Mouse (Mus musculus): ENCODE measurements around the gene Hoxb1.

The Hoxb1 gene

GRCm38 (mm10) chr11:96365441-96366091 is at the start of gene Hoxb1:
TSS of gene Hoxb1 (plus strand) at chr11:96365752.
- no peak for DNase-seq

GRCm38 (mm10) chr11:96316696-96317607 is 48.6 kb upstream of the Hoxb1 start:
- DNase-seq = no peak

GRCm38 (mm10) chr11:96317608-96318367 is 47.8 kb upstream of the Hoxb1 start, which contains the start of gene Hoxb4:
TSS of gene Hoxb4 (plus strand) at chr11:96318267.
- DNase-seq = no peak

DNA sequence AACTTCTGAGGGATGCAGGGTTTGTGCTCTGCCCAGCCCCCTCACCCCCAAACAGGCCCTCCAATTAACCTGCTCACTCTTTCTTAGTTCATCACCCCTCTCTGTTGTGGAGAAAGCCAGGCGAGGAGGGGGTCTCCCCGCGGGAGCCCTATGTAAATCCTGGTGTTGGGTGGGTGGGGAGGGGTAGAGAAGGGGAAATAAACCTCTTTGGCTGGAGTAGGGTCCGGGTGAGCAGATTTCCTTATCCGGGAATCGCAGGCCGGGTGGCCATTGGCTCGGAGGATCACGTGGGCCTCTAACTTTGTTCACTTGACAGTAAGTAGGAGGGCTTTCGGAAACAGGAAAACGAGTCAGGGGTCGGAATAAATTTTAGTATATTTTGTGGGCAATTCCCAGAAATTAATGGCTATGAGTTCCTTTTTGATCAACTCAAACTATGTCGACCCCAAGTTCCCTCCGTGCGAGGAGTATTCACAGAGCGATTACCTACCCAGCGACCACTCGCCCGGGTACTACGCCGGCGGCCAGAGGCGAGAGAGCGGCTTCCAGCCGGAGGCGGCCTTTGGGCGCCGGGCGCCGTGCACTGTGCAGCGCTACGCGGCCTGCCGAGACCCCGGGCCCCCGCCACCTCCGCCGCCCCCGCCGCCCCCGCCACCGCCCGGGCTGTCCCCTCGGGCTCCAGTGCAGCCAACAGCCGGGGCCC is 47.0 kb upstream of the Hoxb1 start:
- DNase-seq = no peak

DNA sequence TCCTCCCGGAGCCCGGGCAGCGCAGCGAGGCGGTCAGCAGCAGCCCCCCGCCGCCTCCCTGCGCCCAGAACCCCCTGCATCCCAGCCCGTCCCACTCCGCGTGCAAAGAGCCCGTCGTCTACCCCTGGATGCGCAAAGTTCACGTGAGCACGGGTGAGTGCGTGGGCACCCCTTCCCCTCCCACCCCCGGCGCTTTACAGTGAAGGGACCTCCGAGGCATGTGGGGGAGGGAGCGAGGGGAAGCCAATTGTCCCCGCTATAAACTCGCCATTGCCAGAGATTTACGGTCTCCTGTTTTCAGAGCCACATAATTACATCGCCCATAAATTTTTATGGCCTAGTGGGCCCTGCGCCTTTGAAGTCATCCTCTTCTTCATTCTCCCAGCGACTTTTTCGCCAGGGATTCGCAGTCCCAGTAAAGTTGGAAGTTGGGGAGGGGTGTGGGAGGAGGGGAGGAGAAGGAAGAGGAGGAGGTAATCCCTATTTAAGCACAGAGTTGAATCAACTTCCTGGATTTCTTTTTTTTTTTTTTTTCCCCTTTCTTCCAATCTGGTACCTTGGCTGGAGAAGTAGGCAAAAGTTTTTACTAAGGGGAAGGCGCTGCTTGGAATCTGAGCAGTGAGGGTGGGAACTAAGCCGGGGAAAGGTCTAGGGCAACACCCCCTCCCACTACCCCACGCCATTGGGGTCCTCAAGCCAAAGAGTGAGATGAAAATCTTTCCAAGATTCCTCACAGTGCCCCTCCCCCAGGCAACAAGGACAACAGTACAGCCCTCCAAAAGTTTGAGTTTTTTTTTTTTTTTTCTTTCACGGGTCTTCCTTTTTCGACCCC is 46.3 kb upstream of the Hoxb1 start:
- DNase-seq = no peak

GRCm38 (mm10) chr11:96319910-96320309 is 45.6 kb upstream of the Hoxb1 start:
- no peak for DNase-seq

GRCm38 (mm10) chr11:96320688-96321087 is 44.9 kb upstream of the Hoxb1 start:
- DNase-seq = no peak

- no peak for DNase-seq
Measured at GRCm38 (mm10) chr11:96321846-96322245, 43.7 kb upstream of the Hoxb1 start.

- no peak for DNase-seq
Measured at GRCm38 (mm10) chr11:96322738-96323137, 42.8 kb upstream of the Hoxb1 start.

GRCm38 (mm10) chr11:96323154-96323553 is 42.4 kb upstream of the Hoxb1 start, which contains the start of gene Hoxb3:
TSS of gene Hoxb3 (plus strand) at chr11:96323326.
- no peak for DNase-seq

DNA sequence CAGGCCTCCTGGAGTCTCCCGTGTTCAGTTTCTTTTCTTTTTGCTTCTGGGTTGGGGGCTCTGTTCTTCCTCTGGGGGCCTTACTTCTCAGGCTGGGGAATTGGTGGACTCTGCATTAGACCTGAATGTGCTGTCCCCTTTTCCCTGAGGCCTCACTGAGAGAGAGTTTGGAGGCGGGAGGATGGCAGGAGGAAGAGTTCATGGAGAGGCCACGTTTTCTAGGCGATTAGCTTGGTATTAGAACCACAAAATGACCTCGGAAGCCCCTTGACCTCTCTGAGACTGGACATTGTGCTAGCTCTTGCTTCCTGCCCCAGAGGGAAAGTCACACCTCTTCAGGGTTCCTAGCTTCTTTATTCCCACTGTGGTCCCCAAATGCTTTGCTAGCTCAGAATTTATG is 41.4 kb upstream of the Hoxb1 start:
- DNase-seq = no peak

GRCm38 (mm10) chr11:96324965-96325364 is 40.6 kb upstream of the Hoxb1 start:
- DNase-seq = no peak

DNA sequence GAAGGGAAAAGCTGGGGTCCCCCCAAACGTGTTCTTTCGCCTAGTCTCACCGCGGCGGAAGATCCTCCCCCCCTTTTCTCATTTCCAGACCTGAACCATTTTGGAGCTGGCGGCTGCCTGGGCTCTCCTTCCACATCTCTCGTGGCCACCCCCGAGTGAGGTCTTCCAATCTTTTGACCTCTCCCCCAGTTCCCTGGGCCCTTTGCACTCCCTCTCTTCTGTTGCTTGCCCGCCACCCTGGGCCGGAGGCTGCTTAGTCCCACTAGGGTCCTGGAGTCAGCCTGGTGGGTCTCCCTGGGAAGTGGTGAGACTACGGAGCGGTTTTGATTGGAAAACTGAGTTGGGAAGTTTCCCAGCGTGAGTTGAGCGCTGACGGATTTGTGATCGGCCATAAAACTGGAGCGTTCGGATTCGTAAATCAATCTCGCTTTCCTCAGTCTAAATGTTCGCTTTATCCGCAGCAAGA is 39.8 kb upstream of the Hoxb1 start:
- DNase-seq = no peak

DNA sequence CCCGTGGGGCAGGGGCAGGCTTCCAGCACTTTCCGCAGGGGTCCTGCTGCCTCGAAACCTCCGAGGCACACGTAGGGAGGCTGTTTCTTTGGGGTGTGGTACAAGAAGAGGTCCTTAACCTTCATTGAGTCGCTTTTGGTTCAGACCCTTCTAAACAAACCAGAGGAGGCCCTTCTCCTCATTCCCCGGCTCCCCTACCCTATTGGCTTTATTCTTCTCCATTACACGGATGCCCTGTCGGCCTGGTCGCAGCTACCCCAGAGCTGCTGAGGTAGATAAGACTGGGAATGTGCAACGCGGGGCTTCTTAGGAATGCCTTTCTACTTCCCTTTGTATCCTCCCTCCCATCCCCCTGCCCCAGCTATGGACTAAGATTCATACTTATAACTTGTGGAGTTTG is 38.8 kb upstream of the Hoxb1 start:
- DNase-seq = no peak

DNA sequence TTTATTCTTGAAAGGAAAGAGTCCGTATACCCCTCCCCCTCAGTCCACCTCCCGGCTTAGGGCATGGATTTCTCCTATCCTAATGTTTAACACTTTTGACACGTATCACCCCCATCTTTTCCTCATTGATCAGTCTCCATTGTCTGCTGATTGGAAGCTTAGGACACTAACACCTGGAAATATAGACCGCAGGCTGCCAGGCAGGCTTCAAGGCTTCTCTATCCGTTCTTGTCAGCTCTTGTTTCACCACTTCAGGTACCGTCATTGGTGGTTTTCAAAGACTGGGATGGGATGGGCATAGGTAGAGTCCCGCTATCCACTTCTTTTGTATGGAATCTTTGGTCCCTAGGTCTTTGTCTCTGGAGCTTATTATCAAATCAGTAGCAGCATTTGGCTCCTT is 38.4 kb upstream of the Hoxb1 start:
- no peak for DNase-seq

GRCm38 (mm10) chr11:96327750-96328149 is 37.8 kb upstream of the Hoxb1 start:
- DNase-seq = no peak

DNA sequence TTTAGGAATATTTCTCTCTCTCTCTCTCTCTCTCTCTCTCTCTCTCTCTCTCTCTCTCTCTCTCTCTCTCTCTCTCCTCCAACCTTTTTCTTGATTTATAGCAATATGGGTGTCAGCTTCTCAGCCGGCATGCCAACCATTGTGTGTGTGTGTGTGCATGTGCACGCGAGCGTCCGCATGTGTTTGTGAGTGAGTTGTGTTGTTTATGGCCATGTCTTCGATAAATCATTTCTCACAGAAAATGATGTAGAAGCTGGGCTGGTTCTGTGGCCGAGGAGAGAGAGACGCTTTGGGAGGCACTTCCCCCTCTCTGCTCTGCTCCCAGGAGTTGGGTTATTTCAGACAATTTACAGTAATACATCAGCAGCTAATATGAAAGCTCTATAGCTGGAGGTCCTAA is 36.9 kb upstream of the Hoxb1 start:
- DNase-seq = no peak

GRCm38 (mm10) chr11:96332105-96332504 is 33.4 kb upstream of the Hoxb1 start:
- no peak for DNase-seq

DNA sequence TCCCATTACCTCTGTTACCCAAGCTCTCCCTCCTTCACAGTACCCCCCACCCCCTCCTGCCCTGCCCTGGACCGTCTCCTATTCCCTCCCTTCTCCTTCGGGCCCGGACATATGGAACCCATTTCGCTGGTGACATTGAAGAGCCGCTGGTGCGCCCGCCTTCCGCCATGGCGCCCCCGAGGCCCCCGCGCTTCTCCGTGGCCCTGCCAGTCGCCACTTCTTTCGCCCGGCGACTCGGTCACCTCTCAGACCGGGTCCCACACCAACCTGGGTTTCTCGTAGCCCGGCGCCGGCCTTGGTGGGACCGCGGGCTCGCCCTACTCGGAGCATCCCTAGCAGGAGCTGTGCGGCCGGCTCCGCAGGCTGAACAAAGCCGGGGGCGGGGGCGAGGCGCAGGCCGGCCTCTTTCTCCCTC is 32.9 kb upstream of the Hoxb1 start:
- no peak for DNase-seq

DNA sequence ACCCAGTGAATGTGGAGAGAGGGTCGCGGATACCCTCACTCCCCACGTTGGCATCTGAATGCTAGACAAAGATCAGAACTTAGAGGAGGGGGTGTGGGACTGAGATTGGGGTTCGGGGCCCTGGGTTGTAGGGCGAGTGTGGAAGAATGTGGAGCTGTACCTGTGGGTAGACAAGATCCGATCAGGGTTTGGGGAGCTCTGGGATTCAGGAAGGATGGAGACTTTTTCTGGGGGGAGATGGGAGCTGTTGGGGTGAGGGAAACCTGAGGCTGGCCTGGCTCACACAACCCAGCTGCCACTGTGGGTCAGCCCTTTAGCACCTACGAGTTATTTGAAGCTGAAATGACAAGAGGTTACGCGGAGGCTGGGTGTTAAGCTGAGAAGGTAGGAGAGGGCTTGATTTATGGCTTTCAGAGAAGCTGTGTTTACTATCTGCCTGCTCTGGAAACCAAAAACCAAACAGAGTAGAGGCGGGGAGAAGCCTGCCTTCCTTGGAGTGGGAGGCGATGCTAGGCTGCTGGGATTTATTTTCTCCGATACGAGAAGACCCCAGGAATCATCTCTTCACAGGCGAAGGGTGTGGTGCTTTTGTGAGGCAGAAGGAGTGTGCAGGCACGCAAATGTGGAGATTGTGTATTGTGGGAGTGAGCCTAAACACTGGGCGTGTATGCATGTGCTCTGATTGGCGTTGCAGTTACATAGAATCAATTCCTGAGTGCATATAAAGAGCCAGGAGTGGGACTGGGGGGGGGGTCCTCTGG is 32.1 kb upstream of the Hoxb1 start:
- no peak for DNase-seq

DNA sequence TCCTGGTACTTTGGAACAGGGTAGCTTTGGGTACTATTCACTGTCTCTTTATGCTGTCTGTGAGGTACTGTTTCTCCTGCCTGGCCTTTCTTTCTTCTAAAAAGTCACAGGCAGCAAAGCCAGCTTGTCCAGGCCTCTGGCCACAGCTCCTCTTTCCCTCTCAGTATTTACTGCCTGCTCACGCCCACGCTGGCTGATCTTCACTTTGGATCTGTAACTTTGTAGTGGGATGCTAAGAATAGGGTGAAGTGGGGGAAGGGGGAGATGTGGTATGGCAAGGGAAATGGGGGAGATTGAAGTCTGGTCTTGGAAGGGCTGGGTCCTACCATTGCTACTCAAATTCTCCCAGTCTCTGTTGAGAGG is 31.6 kb upstream of the Hoxb1 start:
- DNase-seq = no peak

Measured in right cerebral cortex, postnatal 25 days (tissue).